Mouse (Mus musculus) kidney, postnatal 0 days (tissue): ENCODE measurements around the gene Slc38a2. TPM values are rescaled to one million over a fixed set of nuclear protein-coding genes. Genes with fewer than 3 reads are reported as not detected.
A peak's percentile ranks its signal among the peaks of the same experiment; 100 is the strongest.

ENCODE experiments used
- ATAC-seq: fragments of 200-750 bp; cut with Nextera tagmentation; replicated peaks from 2 replicates; pipeline ENCODE4 v1.8.0; 2017; ENCODE audit warnings: low read depth, moderate number of reproducible peaks, moderate TSS enrichment, moderate library complexity; ENCODE audit not compliant: low FRiP score
- DNase-seq: peaks from one replicate; pipeline ENCODE4 v3.0.0-alpha.2; 2016; ENCODE audit warnings: low spot score
- H3K27ac ChIP-seq: fragments of 300-500 bp; sonication (generic); 2 replicates; pipeline ENCODE4 v1.5.1; 2014; ENCODE audit warnings: mild to moderate bottlenecking
- H3K27me3 ChIP-seq: fragments of 300-500 bp; sonication (generic); 2 replicates; pipeline ENCODE4 v1.6.1; 2014; ENCODE audit warnings: low read length, mixed read lengths; ENCODE audit not compliant: insufficient read depth
- H3K36me3 ChIP-seq: fragments of 300-500 bp; sonication (generic); 2 replicates; pipeline ENCODE4 v1.6.1; 2014; ENCODE audit warnings: low read length, mixed read lengths; ENCODE audit not compliant: insufficient read depth
- H3K4me1 ChIP-seq: fragments of 300-500 bp; sonication (generic); replicated peaks from 2 replicates; pipeline ENCODE4 v1.6.1; 2014; ENCODE audit warnings: antibody characterized with exemption, low read length, mixed read lengths; ENCODE audit not compliant: insufficient read depth
- H3K4me2 ChIP-seq: fragments of 300-500 bp; sonication (generic); 2 replicates; pipeline ENCODE4 v1.6.1; 2014; ENCODE audit warnings: mild to moderate bottlenecking, low read length, moderate library complexity, mixed read lengths
- H3K4me3 ChIP-seq: fragments of 300-500 bp; sonication (generic); replicated peaks from 2 replicates; pipeline ENCODE4 v1.5.1; 2014; ENCODE audit warnings: low read depth, low read length
- H3K9ac ChIP-seq: fragments of 300-500 bp; sonication (generic); 2 replicates; pipeline ENCODE4 v1.6.1; 2014; ENCODE audit warnings: low read depth, low read length
- H3K9me3 ChIP-seq: fragments of 300-500 bp; sonication (generic); replicated peaks from 2 replicates; pipeline ENCODE4 v1.6.1; 2016; ENCODE audit warnings: low read length, inconsistent platforms, mixed read lengths
- CTCF ChIP-seq: IDR thresholded peaks from 2 replicates; pipeline ENCODE4 v1.5.1; 2016; ENCODE audit warnings: antibody characterized with exemption, low read depth, mild to moderate bottlenecking, moderate library complexity
- WGBS: fragments of 180-500 bp; shearing (Covaris S2); extraction: QIAGEN DNeasy Blood & Tissue Kit; methylation state at CpG from one replicate; pipeline ENCODE4 v1.1.7; 2014; 5-methylcytosine and 5-hydroxymethylcytosine counted together
- polyA plus RNA-seq: library from polyadenylated mRNA; unstranded; fragments of >200 nt; fragmentation: Nextera tagmentation; extraction: Ambion mirVana; gene quantifications from 2 replicates; pipeline ENCODE4 v1.2.1, GENCODE M21; 2015

The Slc38a2 gene
- polyA plus RNA-seq, 1 experiment from 2014 or later = 111 TPM

GRCm38 (mm10) chr15:96722228-96722627, 22.7 kb upstream of the Slc38a2 start:
- no peak for TF ChIP-seq CTCF
- ATAC-seq = no peak

GRCm38 (mm10) chr15:96720146-96720545, 20.6 kb upstream of the Slc38a2 start:
- Histone ChIP-seq H3K9ac (no peak overlapping the region), H3K27ac (no peak overlapping the region), H3K4me3 (no peak overlapping the region), H3K36me3 (no peaks in the 10 kb centered on the region), H3K27me3 (no peaks in the 10 kb centered on the region), H3K9me3 (no peaks in the 10 kb centered on the region), H3K4me2 (no peak overlapping the region), H3K4me1 (no peaks in the 10 kb centered on the region)
- ATAC-seq = no peak
- no peak for TF ChIP-seq CTCF
- WGBS = 86% methylated on average over 6 of the region's 6 CpGs
- no peak for DNase-seq

More at GRCm38 (mm10) chr15:96722228-96722627, 22.7 kb upstream of the Slc38a2 start:
- Histone ChIP-seq H3K4me2 (no peak overlapping the region), H3K4me3 (no peak overlapping the region), H3K27ac (no peak overlapping the region), H3K9ac (no peak overlapping the region), H3K9me3 (no peaks in the 10 kb centered on the region), H3K36me3 (no peaks in the 10 kb centered on the region), H3K27me3 (no peaks in the 10 kb centered on the region), H3K4me1 (no peaks in the 10 kb centered on the region)
- DNase-seq = no peak
- 84% methylated on average over 7 of the region's 7 CpGs for WGBS

- DNase-seq = no peak
Measured at GRCm38 (mm10) chr15:96718466-96718865, 18.9 kb upstream of the Slc38a2 start.

GRCm38 (mm10) chr15:96717181-96717580, 17.7 kb upstream of the Slc38a2 start:
- Histone ChIP-seq H3K9ac (no peak overlapping the region), H3K36me3 (no peaks in the 10 kb centered on the region), H3K4me2 (no peak overlapping the region), H3K4me3 (no peak overlapping the region), H3K27ac (no peak overlapping the region), H3K9me3 (no peaks in the 10 kb centered on the region), H3K27me3 (no peaks in the 10 kb centered on the region), H3K4me1 (no peaks in the 10 kb centered on the region)
- whole genome bisulfite sequencing = 80% methylated on average over 3 of the region's 3 CpGs
- TF ChIP-seq CTCF = no peak
- no peak for ATAC-seq
- DNase-seq = no peak

More at GRCm38 (mm10) chr15:96718466-96718865, 18.9 kb upstream of the Slc38a2 start:
- no peaks in the 10 kb centered on the region for H3K36me3 ChIP-seq
- no peak for TF ChIP-seq CTCF
- ATAC-seq = 0 out of 2 replicates have a peak, but pooled peaks have one; percentile 46
- no peak overlapping the region for H3K4me2 ChIP-seq
- H3K4me1 ChIP-seq = no peaks in the 10 kb centered on the region
- no peaks in the 10 kb centered on the region for H3K9me3 ChIP-seq
- no peak overlapping the region for H3K4me3 ChIP-seq
- no peak overlapping the region for H3K9ac ChIP-seq
- H3K27me3 ChIP-seq = no peaks in the 10 kb centered on the region
- no peak overlapping the region for H3K27ac ChIP-seq
- WGBS = 53% methylated on average over 7 of the region's 7 CpGs

GRCm38 (mm10) chr15:96716371-96716770, 16.8 kb upstream of the Slc38a2 start:
- Histone ChIP-seq H3K4me2 (no peak overlapping the region), H3K4me3 (no peak overlapping the region), H3K9ac (no peak overlapping the region), H3K27ac (no peak overlapping the region), H3K36me3 (no peaks in the 10 kb centered on the region), H3K27me3 (no peaks in the 10 kb centered on the region), H3K4me1 (no peaks in the 10 kb centered on the region), H3K9me3 (no peaks in the 10 kb centered on the region)
- 79% methylated on average over 4 of the region's 4 CpGs for WGBS
- no peak for DNase-seq
- no peak for ATAC-seq
- no peak for TF ChIP-seq CTCF

- WGBS = 91% methylated on average over 7 of the region's 7 CpGs
- ATAC-seq (no peak), DNase-seq (no peak)
- Histone ChIP-seq H3K4me3 (no peak overlapping the region), H3K4me1 (peaks cover 5% of the 10 kb centered on the region; the same call in 1 of the 2 replicates), H3K9ac (no peak overlapping the region), H3K9me3 (no peaks in the 10 kb centered on the region), H3K27ac (no peak overlapping the region), H3K36me3 (no peaks in the 10 kb centered on the region), H3K4me2 (no peak overlapping the region), H3K27me3 (no peaks in the 10 kb centered on the region)
- TF ChIP-seq CTCF = no peak
Measured at GRCm38 (mm10) chr15:96715692-96716080, 16.2 kb upstream of the Slc38a2 start.

GRCm38 (mm10) chr15:96715079-96715691, 15.7 kb upstream of the Slc38a2 start:
- TF ChIP-seq CTCF = no peak
- no peak overlapping the region for H3K4me2 ChIP-seq
- H3K9ac ChIP-seq = no peak overlapping the region
- ATAC-seq (no peak), DNase-seq (no peak)
- no peaks in the 10 kb centered on the region for H3K9me3 ChIP-seq
- WGBS = 89% methylated on average over 9 of the region's 9 CpGs
- H3K4me1 ChIP-seq = peaks cover 8% of the 10 kb centered on the region; the same call in 1 of the 2 replicates
- H3K4me3 ChIP-seq = no peak overlapping the region
- no peaks in the 10 kb centered on the region for H3K36me3 ChIP-seq
- no peaks in the 10 kb centered on the region for H3K27me3 ChIP-seq
- H3K27ac ChIP-seq = no peak overlapping the region
